Mouse (Mus musculus) mouse embryonic stem cell (cell line): Measurements from ENCODE around the gene Tns4.

Experiments used
- in situ Hi-C, 2 experiments: fragments of 300-500 bp; cut with MboI; formaldehyde crosslinking; loops; 1 replicate in 1 of 2; 3 replicates in 1 of 2; pipeline ENCODE4 v1.14.3; 2019 to 2020; ENCODE audit warnings: low sequenced_read_pairs in 2 of 2, low pct_unique_long_range_greater_than_20kb in 1 of 2, mixed read lengths in 1 of 2; ENCODE audit not compliant: unreplicated experiment in 1 of 2

The Tns4 gene

GRCm38 (mm10) chr11:99067591-99067990 lies 21.5 kb downstream of the Tns4 start:
- in situ Hi-C loops: no loop called here

GRCm38 (mm10) chr11:99065979-99066378 lies 23.1 kb downstream of the Tns4 start:
- in situ Hi-C loops: no loop called here

GRCm38 (mm10) chr11:99065353-99065752 lies 23.8 kb downstream of the Tns4 start:
- in situ Hi-C loops: no loop called here

- in situ Hi-C loops: no loop called here
Observed at GRCm38 (mm10) chr11:99063406-99064131, 25.5 kb downstream of the Tns4 start.

GRCm38 (mm10) chr11:99062661-99063060 lies 26.4 kb downstream of the Tns4 start:
- in situ Hi-C loops: no loop called here

GRCm38 (mm10) chr11:99060435-99060834 lies 28.7 kb downstream of the Tns4 start:
- in situ Hi-C loops: no loop called here

- in situ Hi-C loops: no loop called here
Observed at GRCm38 (mm10) chr11:99055571-99056452, 33.3 kb downstream of the Tns4 start.

- in situ Hi-C loops: no loop called here
Observed at GRCm38 (mm10) chr11:99055143-99055542, 34.0 kb downstream of the Tns4 start.

GRCm38 (mm10) chr11:99047643-99048042 lies 41.5 kb downstream of the Tns4 start:
- in situ Hi-C loops: no loop called here

GRCm38 (mm10) chr11:99047120-99047519 lies 42.0 kb downstream of the Tns4 start:
- in situ Hi-C loops: no loop called here

GRCm38 (mm10) chr11:99045159-99045889 lies 43.8 kb downstream of the Tns4 start:
- in situ Hi-C loops: no loop called here

- in situ Hi-C loops: no loop called here
Observed at GRCm38 (mm10) chr11:99044306-99044705, 44.8 kb downstream of the Tns4 start.

- in situ Hi-C loops: no loop called here
Observed at GRCm38 (mm10) chr11:99043632-99044031, 45.5 kb downstream of the Tns4 start.

- in situ Hi-C loops: no loop called here
Observed at GRCm38 (mm10) chr11:99042834-99043431, 46.2 kb downstream of the Tns4 start.

- in situ Hi-C loops: no loop called here
Observed at GRCm38 (mm10) chr11:99041841-99042780, 47.0 kb downstream of the Tns4 start.

- in situ Hi-C loops: no loop called here
Observed at GRCm38 (mm10) chr11:99041051-99041729, 47.9 kb downstream of the Tns4 start, which contains the start of gene Igfbp4. TSS of gene Igfbp4 (plus strand) at chr11:99041244.

GRCm38 (mm10) chr11:99040346-99040974 lies 48.6 kb downstream of the Tns4 start:
- in situ Hi-C loops: no loop called here
